Mouse (Mus musculus) lung, postnatal 0 days (tissue): Measurements from ENCODE around the gene Pip5k1b. TPM values are rescaled to one million over a fixed set of nuclear protein-coding genes. Genes with fewer than 3 reads are reported as not detected.
A peak's percentile ranks its signal among the peaks of the same experiment; 100 is the strongest.
"Not testable (repeated sequence)": the region's sequence is repeated elsewhere in the genome, so short reads cannot be mapped to it uniquely, and the experiment has no call there.

Source experiments
- ATAC-seq: fragments of 200-750 bp; cut with Nextera tagmentation; 2 replicates; pipeline ENCODE4 v1.8.0; 2017; ENCODE audit warnings: moderate library complexity
- DNase-seq: peaks from one replicate; pipeline ENCODE4 v3.0.0-alpha.2; 2016; ENCODE audit warnings: low spot score
- H3K27ac ChIP-seq: fragments of 300-500 bp; sonication (generic); 2 replicates; pipeline ENCODE4 v1.5.1; 2014; ENCODE audit warnings: antibody characterized with exemption, mild to moderate bottlenecking, low read length, mixed read lengths
- H3K27me3 ChIP-seq: fragments of 300-500 bp; sonication (generic); replicated peaks from 2 replicates; pipeline ENCODE4 v1.6.1; 2014; ENCODE audit warnings: low read length, mixed read lengths; ENCODE audit not compliant: insufficient read depth
- H3K36me3 ChIP-seq: fragments of 300-500 bp; sonication (generic); 2 replicates; pipeline ENCODE4 v1.6.1; 2014; ENCODE audit warnings: low read length, mixed read lengths; ENCODE audit not compliant: insufficient read depth
- H3K4me1 ChIP-seq: fragments of 300-500 bp; sonication (generic); 2 replicates; pipeline ENCODE4 v1.6.1; 2014; ENCODE audit warnings: antibody characterized with exemption, low read depth, low read length, mixed read lengths; ENCODE audit not compliant: insufficient read depth
- H3K4me2 ChIP-seq: fragments of 300-500 bp; sonication (generic); replicated peaks from 2 replicates; pipeline ENCODE4 v1.6.1; 2014; ENCODE audit warnings: low read depth, mild to moderate bottlenecking, low read length, moderate library complexity, mixed read lengths
- H3K4me3 ChIP-seq: fragments of 300-500 bp; sonication (generic); 2 replicates; pipeline ENCODE4 v1.5.1; 2014; ENCODE audit warnings: low read depth, low read length
- H3K9ac ChIP-seq: fragments of 300-500 bp; sonication (generic); replicated peaks from 2 replicates; pipeline ENCODE4 v1.6.1; 2014; ENCODE audit warnings: low read depth, mild to moderate bottlenecking
- H3K9me3 ChIP-seq: fragments of 300-500 bp; sonication (generic); 2 replicates; pipeline ENCODE4 v1.6.1; 2016; ENCODE audit warnings: low read length, mixed read lengths
- CTCF ChIP-seq: IDR thresholded peaks from 2 replicates; pipeline ENCODE4 v1.5.1; 2016; ENCODE audit warnings: antibody characterized with exemption, mild to moderate bottlenecking
- EP300 ChIP-seq: IDR thresholded peaks from 2 replicates; pipeline ENCODE4 v1.6.1; 2016; ENCODE audit warnings: antibody characterized with exemption, mild to moderate bottlenecking, control low read depth
- WGBS: fragments of 180-500 bp; shearing (Covaris S2); extraction: QIAGEN DNeasy Blood & Tissue Kit; methylation state at CpG from one replicate; pipeline ENCODE4 v1.1.7; 2014; 5-methylcytosine and 5-hydroxymethylcytosine counted together
- polyA plus RNA-seq: library from polyadenylated mRNA; unstranded; fragments of >200 nt; fragmentation: Nextera tagmentation; extraction: Ambion mirVana; gene quantifications from 2 replicates; pipeline ENCODE4 v1.2.1, GENCODE M21; 2015

Pip5k1b gene
- polyA plus RNA-seq, 1 experiment from 2014 or later, result 14.5 TPM

DNA sequence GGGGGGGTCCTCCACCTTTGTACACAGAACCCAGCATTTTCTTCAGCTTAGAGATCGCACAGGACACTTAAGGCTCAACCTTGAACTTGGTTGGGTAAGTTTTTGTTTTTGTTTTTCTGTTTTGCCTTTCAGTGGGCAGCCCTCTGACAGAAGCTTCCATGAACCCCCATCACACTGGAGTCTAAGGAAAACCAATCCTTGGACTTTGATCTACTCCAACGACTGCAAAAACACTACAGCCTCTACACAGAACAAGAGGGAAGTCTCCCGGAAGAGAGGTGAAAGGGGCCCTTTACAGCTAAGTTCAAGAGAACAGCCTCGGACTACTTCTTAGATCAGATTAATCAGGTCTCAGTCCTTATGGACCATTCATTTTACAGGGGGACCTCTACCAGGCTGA lies 1.2 kb downstream of the Pip5k1b start:
- peak overlapping the region; percentile 77 for H3K4me3 ChIP-seq
- DNase-seq, result no peak

GRCm38 (mm10) chr19:24553291-24554075 lies 2.2 kb downstream of the Pip5k1b start:
- TF ChIP-seq CTCF (no peak), EP300 (peak; percentile 75)
- DNase-seq (peak; percentile 89), ATAC-seq (peak; percentile 71)
- Histone ChIP-seq H3K4me1 (peaks cover 5% of the 10 kb centered on the region; the same call in 1 of the 2 replicates), H3K4me2 (peak overlapping the region; percentile 94), H3K4me3 (peak overlapping the region; percentile 77), H3K36me3 (no peaks in the 10 kb centered on the region), H3K27me3 (no peaks in the 10 kb centered on the region; the same call in 1 of the 2 replicates), H3K9me3 (no peaks in the 10 kb centered on the region), H3K9ac (no peak overlapping the region), H3K27ac (peak overlapping the region; percentile 45)
- WGBS, result 44% methylated on average over 12 of the region's 12 CpGs

More for the DNA sequence above, 1.2 kb downstream of the Pip5k1b start:
- peak overlapping the region; percentile 94 for H3K4me2 ChIP-seq
- H3K4me1 ChIP-seq, result peaks cover 5% of the 10 kb centered on the region; the same call in 1 of the 2 replicates
- H3K9ac ChIP-seq, result no peak overlapping the region
- no peaks in the 10 kb centered on the region for H3K9me3 ChIP-seq
- no peak for ATAC-seq
- H3K27me3 ChIP-seq, result no peaks in the 10 kb centered on the region; the same call in 1 of the 2 replicates
- no peaks in the 10 kb centered on the region for H3K36me3 ChIP-seq
- H3K27ac ChIP-seq, result peak overlapping the region; percentile 87; the same call in 1 of the 2 replicates
- 24% methylated on average over 4 of the region's 4 CpGs for WGBS
- TF ChIP-seq CTCF (no peak), EP300 (no peak)

- WGBS, result 66% methylated on average over 6 of the region's 6 CpGs
- DNase-seq, result peak; percentile 59
- H3K4me3 ChIP-seq, H3K4me1 ChIP-seq, H3K27me3 ChIP-seq, H3K36me3 ChIP-seq, H3K9me3 ChIP-seq, H3K9ac ChIP-seq, ATAC-seq: not testable (repeated sequence)
- 0 out of 2 replicates have a peak overlapping the region, but pooled peaks have one; percentile 27 for H3K4me2 ChIP-seq
- H3K27ac ChIP-seq, result peak overlapping the region; percentile 38; the same call in 1 of the 2 replicates
Measured at GRCm38 (mm10) chr19:24552641-24553040, 3.0 kb downstream of the Pip5k1b start.

- Histone ChIP-seq H3K4me2 (no peak overlapping the region), H3K27me3 (no peaks in the 10 kb centered on the region; the same call in 1 of the 2 replicates), H3K4me3 (no peak overlapping the region), H3K27ac (no peak overlapping the region), H3K9ac (no peak overlapping the region), H3K4me1 (peaks cover 2% of the 10 kb centered on the region; the same call in 1 of the 2 replicates), H3K36me3 (no peaks in the 10 kb centered on the region), H3K9me3 (no peaks in the 10 kb centered on the region)
- 64% methylated on average over 3 of the region's 3 CpGs for WGBS
- no peak for DNase-seq
- ATAC-seq, result no peak
- TF ChIP-seq CTCF, result no peak
Measured at GRCm38 (mm10) chr19:24551196-24551954, 4.3 kb downstream of the Pip5k1b start.

DNA sequence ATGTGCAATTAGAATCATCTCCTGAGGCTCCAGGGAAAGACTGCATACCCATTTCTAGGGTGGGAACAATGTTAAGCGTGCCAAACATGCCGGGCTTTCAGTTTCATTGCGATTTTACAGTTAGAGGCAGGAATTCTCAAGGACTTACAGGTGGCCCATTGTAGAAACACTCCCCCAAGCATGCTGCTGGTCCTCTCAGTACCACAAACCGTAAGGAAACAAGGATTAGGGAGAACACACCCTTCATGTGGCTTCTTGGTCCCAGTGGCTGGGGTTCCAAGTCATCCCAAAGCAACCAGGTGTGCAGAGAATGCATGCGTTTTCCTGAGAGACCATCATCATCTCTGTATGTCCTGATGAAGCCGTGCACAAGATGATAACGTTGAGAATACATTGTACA lies 4.9 kb downstream of the Pip5k1b start:
- no peak for TF ChIP-seq EP300
- no peak for TF ChIP-seq CTCF
- Histone ChIP-seq H3K36me3 (no peaks in the 10 kb centered on the region), H3K9me3 (no peaks in the 10 kb centered on the region), H3K4me1 (no peaks in the 10 kb centered on the region), H3K4me3 (no peak overlapping the region), H3K27ac (no peak overlapping the region), H3K9ac (no peak overlapping the region), H3K27me3 (no peaks in the 10 kb centered on the region), H3K4me2 (no peak overlapping the region)
- 72% methylated on average over 7 of the region's 7 CpGs for WGBS
- no peak for ATAC-seq
- DNase-seq, result no peak

- Histone ChIP-seq H3K4me1 (no peaks in the 10 kb centered on the region), H3K27me3 (no peaks in the 10 kb centered on the region), H3K9ac (no peak overlapping the region), H3K4me2 (no peak overlapping the region), H3K27ac (no peak overlapping the region), H3K36me3 (no peaks in the 10 kb centered on the region), H3K9me3 (no peaks in the 10 kb centered on the region), H3K4me3 (no peak overlapping the region)
- no peak for DNase-seq
- ATAC-seq, result no peak
- 88% methylated on average over 2 of the region's 2 CpGs for WGBS
- TF ChIP-seq EP300 (no peak), CTCF (no peak)
Measured at GRCm38 (mm10) chr19:24550016-24550415, 5.7 kb downstream of the Pip5k1b start.
